Mouse (Mus musculus) left cerebral cortex, postnatal 36 days (tissue): ENCODE measurements around the gene Dvl2. TPM values are rescaled to one million over a fixed set of nuclear protein-coding genes. Genes with fewer than 3 reads are reported as not detected.
"Not testable (repeated sequence)": the region's sequence is repeated elsewhere in the genome, so short reads cannot be mapped to it uniquely, and the experiment has no call there.

Experiments
- DNase-seq, 2 experiments: peaks; one replicate each; pipeline ENCODE4 v3.0.0; 2021 to 2022; ENCODE audit warnings: low spot score in 2 of 2, mixed read lengths in 1 of 2
- intact Hi-C: fragments of 180-260 bp; cut with DNase I; formaldehyde crosslinking; loops from one replicate; pipeline ENCODE4 v1.15.1; 2025
- total RNA-seq, 2 experiments: library from RNA; stranded (reverse); gene quantifications; 2 replicates each; pipeline ENCODE4 v1.2.3; 2021

The Dvl2 gene
- total RNA-seq, result 10 to 100 TPM; 25.4 to 36.0 TPM

GRCm38 (mm10) chr11:70000396-70000898 is at the start of gene Dvl2:
Dvl2 (plus strand) TSS chr11:70000595.
- DNase-seq, result peak; percentile 90 to 91
- intact Hi-C loops, result loop anchor here (2.0 kb wide), 1 partner anchor 14 kb away; the partner anchor contains the start of gene Acadvl

GRCm38 (mm10) chr11:69950807-69951459 is 49.5 kb upstream of the Dvl2 start:
- no peak for DNase-seq
- intact Hi-C loops, result no loop called here

- intact Hi-C loops, result no loop called here
- no peak for DNase-seq
Observed at GRCm38 (mm10) chr11:69952274-69952673, 48.1 kb upstream of the Dvl2 start.

- no peak for DNase-seq
- intact Hi-C loops, result no loop called here
Observed at GRCm38 (mm10) chr11:69953267-69953915, 47.0 kb upstream of the Dvl2 start.

GRCm38 (mm10) chr11:69955618-69956017 is 44.8 kb upstream of the Dvl2 start:
- intact Hi-C loops, DNase-seq: not testable (repeated sequence)

GRCm38 (mm10) chr11:69956218-69956617 is 44.2 kb upstream of the Dvl2 start:
- intact Hi-C loops, result no loop called here
- DNase-seq, result no peak

- DNase-seq, result no peak
- intact Hi-C loops, result no loop called here
Observed at GRCm38 (mm10) chr11:69960616-69961015, 39.8 kb upstream of the Dvl2 start.

- DNase-seq, result no peak
- intact Hi-C loops, result no loop called here
Observed at GRCm38 (mm10) chr11:69961841-69962240, 38.6 kb upstream of the Dvl2 start.

- no peak for DNase-seq
- intact Hi-C loops, result loop anchor here (5.0 kb wide), 1 partner anchor 32 kb away; no protein-coding TSS in a partner anchor
Observed at GRCm38 (mm10) chr11:69964650-69965270, 35.6 kb upstream of the Dvl2 start, which contains the start of gene Cldn7. Cldn7 (plus strand) TSS chr11:69964779.

GRCm38 (mm10) chr11:69965271-69966005 is 35.0 kb upstream of the Dvl2 start:
- no peak for DNase-seq
- intact Hi-C loops, result loop anchor here (5.0 kb wide), 1 partner anchor 33 kb away; no protein-coding TSS in a partner anchor

GRCm38 (mm10) chr11:69966006-69966859 is 34.2 kb upstream of the Dvl2 start:
- intact Hi-C loops, result loop anchor here (5.0 kb wide), 1 partner anchor 34 kb away; no protein-coding TSS in a partner anchor
- no peak for DNase-seq

GRCm38 (mm10) chr11:69966860-69967517 is 33.4 kb upstream of the Dvl2 start:
- intact Hi-C loops, result loop anchor here (5.0 kb wide), 1 partner anchor 35 kb away; no protein-coding TSS in a partner anchor

GRCm38 (mm10) chr11:69968793-69969192 is 31.6 kb upstream of the Dvl2 start:
- intact Hi-C loops, result loop anchor here (5.0 kb wide), 1 partner anchor 36 kb away; no protein-coding TSS in a partner anchor
- DNase-seq, result no peak

More at GRCm38 (mm10) chr11:69966860-69967517, 33.4 kb upstream of the Dvl2 start:
- DNase-seq, result no peak

- no peak for DNase-seq
- intact Hi-C loops, result no loop called here
Observed at GRCm38 (mm10) chr11:69970222-69970621, 30.2 kb upstream of the Dvl2 start.

- DNase-seq, result no peak
- intact Hi-C loops, result no loop called here
Observed at GRCm38 (mm10) chr11:69970775-69971174, 29.6 kb upstream of the Dvl2 start.

GRCm38 (mm10) chr11:69974907-69975306 is 25.5 kb upstream of the Dvl2 start:
- intact Hi-C loops, result no loop called here

GRCm38 (mm10) chr11:69976271-69976670 is 24.1 kb upstream of the Dvl2 start:
- intact Hi-C loops, result no loop called here
- DNase-seq, result no peak

More at GRCm38 (mm10) chr11:69974907-69975306, 25.5 kb upstream of the Dvl2 start:
- DNase-seq, result no peak

- intact Hi-C loops, result loop anchor here (1.0 to 2.0 kb wide), 2 partner anchors 11 to 59 kb away; partner anchors contain the start of genes Eif5a and Gabarap
- DNase-seq, result no peak
Observed at GRCm38 (mm10) chr11:69979827-69980195, 20.6 kb upstream of the Dvl2 start.
